Comparison of ENCODE assay signal across 8 mouse cellular contexts in the genomic region with DNA sequence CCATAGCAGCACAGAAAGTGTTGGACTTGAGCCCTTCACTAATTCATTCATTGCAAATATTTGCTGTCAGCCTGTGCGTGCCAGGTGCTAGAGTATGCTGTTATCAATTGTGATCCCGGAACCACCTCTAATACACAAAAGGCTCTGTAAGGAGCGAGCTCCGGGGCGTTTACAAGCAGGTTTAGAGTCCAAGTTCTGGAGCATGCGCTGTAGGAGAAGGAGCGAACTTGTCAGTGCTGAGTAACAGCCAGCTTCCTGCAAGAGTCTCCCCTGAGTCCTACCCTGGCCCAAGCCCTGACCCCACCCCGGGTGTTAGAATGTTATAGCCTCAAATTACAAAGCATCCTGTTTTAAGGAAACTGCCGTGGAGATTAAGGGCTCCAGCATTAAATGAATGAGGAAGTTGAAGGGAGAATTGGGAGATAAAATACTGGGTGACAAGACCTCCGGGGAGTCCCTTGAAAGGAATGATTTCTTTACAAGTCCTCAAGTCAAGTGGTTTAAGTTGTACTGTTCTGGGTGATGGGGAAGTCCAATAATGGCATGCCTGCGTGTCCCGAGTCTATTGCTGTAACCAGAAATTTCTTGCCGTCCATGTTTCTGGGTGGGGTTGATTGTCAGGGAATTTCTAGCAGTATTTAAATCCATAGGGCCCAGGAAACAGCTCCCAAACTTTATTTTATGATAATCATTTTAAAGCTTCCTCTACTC. TPM values are rescaled to one million over a fixed set of nuclear protein-coding genes. Genes with fewer than 3 reads are reported as not detected.
DNase-seq lines count a peak whose midpoint lies in the region; ATAC-seq lines count a peak whose summit lies in the region.

No protein-coding gene starts in this region.

- H3K27me3 ChIP-seq in hindbrain, embryonic 10.5 days (ENCODE audit: insufficient read depth, poor library complexity, severe bottlenecking), result 0 out of 2 replicates have a peak, but pooled peaks cover under 1% of the 10 kb centered on the region
- H3K27me3 ChIP-seq in hindbrain, embryonic 12.5 days, result 0 out of 2 replicates have a peak, but pooled peaks cover 7% of the 10 kb centered on the region
- H3K27me3 ChIP-seq in heart, embryonic 14.5 days (ENCODE audit: control insufficient read depth, insufficient read depth, low read length), result no peaks in the 10 kb centered on the region
- H3K27me3 ChIP-seq in limb, embryonic 10.5 days (ENCODE audit: low read depth, poor library complexity, severe bottlenecking), result peaks cover under 1% of the 10 kb centered on the region; the same call in 1 of the 2 replicates

- H3K9ac ChIP-seq in hindbrain, embryonic 12.5 days, result no peak overlapping the region
- peak overlapping the region; percentile 53 for H3K9ac ChIP-seq in heart, embryonic 14.5 days (ENCODE audit: low read length)

- H3K4me1 ChIP-seq in hindbrain, embryonic 10.5 days (replicated peaks), result peaks cover 36% of the 10 kb centered on the region
- peaks cover 23% of the 10 kb centered on the region for H3K4me1 ChIP-seq in hindbrain, embryonic 12.5 days
- peaks cover 21 to 37% of the 10 kb centered on the region in 2 experiments for H3K4me1 ChIP-seq in heart, embryonic 14.5 days (ENCODE audit: control insufficient read depth in 2 of 2, insufficient read depth in 2 of 2, low read length in 2 of 2)
- peaks cover 20% of the 10 kb centered on the region for H3K4me1 ChIP-seq in limb, embryonic 10.5 days

- no peak overlapping the region for H3K4me2 ChIP-seq in hindbrain, embryonic 12.5 days (replicated peaks)
- peak overlapping the region; percentile 66 for H3K4me2 ChIP-seq in heart, embryonic 14.5 days (ENCODE audit: low read length)

- no peak overlapping the region for H3K4me3 ChIP-seq in hindbrain, embryonic 10.5 days
- H3K4me3 ChIP-seq in hindbrain, embryonic 12.5 days, result no peak overlapping the region
- H3K4me3 ChIP-seq in heart, embryonic 14.5 days (ENCODE audit: control insufficient read depth in 1 of 2, insufficient read depth in 1 of 2, low read depth in 1 of 2, low read length in 2 of 2), result peak overlapping the region; percentile 1 to 26; a peak in 3 of 4 replicates
- peak overlapping the region; percentile 17 for H3K4me3 ChIP-seq in limb, embryonic 10.5 days

- peak; percentile 22 for DNase-seq in hindbrain, embryonic 10.5 days (ENCODE audit: low spot score)
- no peak for DNase-seq in limb, embryonic 10.5 days (ENCODE audit: low spot score)
- peak; percentile 34 for DNase-seq in mesoderm, embryonic 11.5 days (ENCODE audit: low read depth, low spot score)
- no peak for DNase-seq in left cerebral cortex, postnatal 4 days
- no peak for DNase-seq in left cerebral cortex, adult 11 months (ENCODE audit: low spot score)
- no peak for DNase-seq in testis, postnatal 14 days (ENCODE audit: low spot score)

- 52% methylated on average over 13 of the region's 13 CpGs for WGBS in hindbrain, embryonic 10.5 days
- 44% methylated on average over 13 of the region's 13 CpGs for WGBS in hindbrain, embryonic 12.5 days
- 6% methylated on average over 13 of the region's 13 CpGs for WGBS in heart, embryonic 14.5 days
- 28% methylated on average over 13 of the region's 13 CpGs for WGBS in limb, embryonic 10.5 days

- no peak overlapping the region for H3K27ac ChIP-seq in hindbrain, embryonic 10.5 days
- no peak overlapping the region for H3K27ac ChIP-seq in hindbrain, embryonic 12.5 days
- peak overlapping the region; percentile 40 to 81 for H3K27ac ChIP-seq in heart, embryonic 14.5 days (replicated peaks in 1 of 2; ENCODE audit: control insufficient read depth in 1 of 2, insufficient read depth in 1 of 2, low read depth in 2 of 2, low read length in 2 of 2)
- H3K27ac ChIP-seq in limb, embryonic 10.5 days, result peak overlapping the region; percentile 57

- no peaks in the 10 kb centered on the region for H3K36me3 ChIP-seq in hindbrain, embryonic 10.5 days
- H3K36me3 ChIP-seq in hindbrain, embryonic 12.5 days, result no peaks in the 10 kb centered on the region
- H3K36me3 ChIP-seq in heart, embryonic 14.5 days (ENCODE audit: control insufficient read depth, insufficient read depth, low read length), result no peaks in the 10 kb centered on the region
- H3K36me3 ChIP-seq in limb, embryonic 10.5 days, result no peaks in the 10 kb centered on the region

- no peaks in the 10 kb centered on the region for H3K9me3 ChIP-seq in hindbrain, embryonic 10.5 days
- no peaks in the 10 kb centered on the region for H3K9me3 ChIP-seq in hindbrain, embryonic 12.5 days (replicated peaks)
- H3K9me3 ChIP-seq in heart, embryonic 14.5 days (ENCODE audit: control insufficient read depth, low read length), result no peaks in the 10 kb centered on the region
- H3K9me3 ChIP-seq in limb, embryonic 10.5 days (replicated peaks), result no peaks in the 10 kb centered on the region

- ATAC-seq in hindbrain, embryonic 12.5 days (ENCODE audit: low FRiP score), result no peak
- ATAC-seq in heart, embryonic 14.5 days (ENCODE audit: insufficient number of reproducible peaks, insufficient read depth, low FRiP score, low read depth), result no peak

- intact Hi-C loops in left cerebral cortex, postnatal 4 days (cut with DNase I), result no loop called here

RNA-seq across cellular contexts. Expression of a gene that starts 0.8 kb away (rescaled TPM):
- polyA plus RNA-seq in hindbrain, embryonic 10.5 days (2016; fragmentation: Nextera tagmentation; extraction: Ambion mirVana), result 8.9 and 9.8 TPM in 2 replicates
- polyA plus RNA-seq in hindbrain, embryonic 12.5 days (2016; fragmentation: Nextera tagmentation; extraction: Ambion mirVana), result 17.6 and 20.4 TPM in 2 replicates
- 19.1 and 19.5 TPM in 2 replicates for polyA plus RNA-seq in heart, embryonic 14.5 days (2014; fragmentation: Nextera tagmentation; extraction: Ambion mirVana)
- polyA plus RNA-seq in limb, embryonic 10.5 days (2016; fragmentation: Nextera tagmentation; extraction: Ambion mirVana), result 3.1 and 4.9 TPM in 2 replicates
- total RNA-seq in left cerebral cortex, postnatal 4 days (2021), result 10 to 100 TPM; 26.1 to 29.2 TPM

Comparison
In these comparisons a context has a peak if more than half of its experiments do, and no peak if none do; other contexts are left out.
1. DNase-seq: peak in hindbrain, embryonic 10.5 days (single experiment) and mesoderm, embryonic 11.5 days (single experiment); none in limb, embryonic 10.5 days (single experiment), left cerebral cortex, postnatal 4 days (single experiment), left cerebral cortex, adult 11 months (single experiment) and testis, postnatal 14 days (single experiment).
2. H3K27ac ChIP-seq: peak in heart, embryonic 14.5 days (2 of 2) and limb, embryonic 10.5 days (single experiment); none in hindbrain, embryonic 10.5 days (single experiment) and hindbrain, embryonic 12.5 days (single experiment).
3. H3K4me3 ChIP-seq: peak in heart, embryonic 14.5 days (2 of 2) and limb, embryonic 10.5 days (single experiment); none in hindbrain, embryonic 10.5 days (single experiment) and hindbrain, embryonic 12.5 days (single experiment).